Mouse (Mus musculus) neural tube, embryonic 14.5 days (tissue): Measurements from ENCODE around the gene Ccdc84. TPM values are rescaled to one million over a fixed set of nuclear protein-coding genes. Genes with fewer than 3 reads are reported as not detected.
"Not testable (repeated sequence)": the region's sequence is repeated elsewhere in the genome, so short reads cannot be mapped to it uniquely, and the experiment has no call there.

Experiments
- ATAC-seq: fragments of 200-750 bp; cut with Nextera tagmentation; 2 replicates; pipeline ENCODE4 v1.8.0; 2017; ENCODE audit warnings: low read depth, mild to moderate bottlenecking, moderate TSS enrichment, moderate library complexity
- H3K27ac ChIP-seq: fragments of 300-500 bp; sonication (generic); 2 replicates; pipeline ENCODE4 v1.5.1; 2014; ENCODE audit warnings: low read depth, mild to moderate bottlenecking, control low read depth, low read length, moderate library complexity, mixed read lengths
- H3K27me3 ChIP-seq: fragments of 300-500 bp; sonication (generic); 2 replicates; pipeline ENCODE4 v1.6.1; 2014; ENCODE audit warnings: low read length; ENCODE audit not compliant: control insufficient read depth, insufficient read depth
- H3K36me3 ChIP-seq: fragments of 300-500 bp; sonication (generic); 2 replicates; pipeline ENCODE4 v1.6.1; 2014; ENCODE audit warnings: low read length, mixed read lengths; ENCODE audit not compliant: control insufficient read depth, insufficient read depth
- H3K4me1 ChIP-seq: fragments of 300-500 bp; sonication (generic); 2 replicates; pipeline ENCODE4 v1.6.1; 2014; ENCODE audit warnings: low read length; ENCODE audit not compliant: control insufficient read depth, insufficient read depth
- H3K4me2 ChIP-seq: fragments of 300-500 bp; sonication (generic); 2 replicates; pipeline ENCODE4 v1.6.1; 2014; ENCODE audit warnings: mild to moderate bottlenecking, low read depth, low read length, control low read depth
- H3K4me3 ChIP-seq: fragments of 300-500 bp; sonication (generic); 2 replicates; pipeline ENCODE4 v1.5.1; 2014; ENCODE audit warnings: low read depth, low read length, control low read depth, mixed read lengths
- H3K9ac ChIP-seq: fragments of 300-500 bp; sonication (generic); replicated peaks from 2 replicates; pipeline ENCODE4 v1.6.1; 2014; ENCODE audit warnings: low read depth, mild to moderate bottlenecking, control low read depth, low read length, mixed read lengths
- H3K9me3 ChIP-seq: fragments of 300-500 bp; sonication (generic); 2 replicates; pipeline ENCODE4 v1.6.1; 2016; ENCODE audit warnings: low read length; ENCODE audit not compliant: control insufficient read depth
- WGBS: fragments of 180-500 bp; shearing (Covaris S2); extraction: QIAGEN DNeasy Blood & Tissue Kit; methylation state at CpG from one replicate; pipeline ENCODE4 v1.1.7; 2014; 5-methylcytosine and 5-hydroxymethylcytosine counted together
- polyA plus RNA-seq: library from polyadenylated mRNA; unstranded; fragments of >200 nt; fragmentation: Nextera tagmentation; extraction: Ambion mirVana; gene quantifications from 2 replicates; pipeline ENCODE4 v1.2.1, GENCODE M21; 2014

Ccdc84 gene
- polyA plus RNA-seq, 1 experiment from 2014 or later = 31.1 TPM

DNA sequence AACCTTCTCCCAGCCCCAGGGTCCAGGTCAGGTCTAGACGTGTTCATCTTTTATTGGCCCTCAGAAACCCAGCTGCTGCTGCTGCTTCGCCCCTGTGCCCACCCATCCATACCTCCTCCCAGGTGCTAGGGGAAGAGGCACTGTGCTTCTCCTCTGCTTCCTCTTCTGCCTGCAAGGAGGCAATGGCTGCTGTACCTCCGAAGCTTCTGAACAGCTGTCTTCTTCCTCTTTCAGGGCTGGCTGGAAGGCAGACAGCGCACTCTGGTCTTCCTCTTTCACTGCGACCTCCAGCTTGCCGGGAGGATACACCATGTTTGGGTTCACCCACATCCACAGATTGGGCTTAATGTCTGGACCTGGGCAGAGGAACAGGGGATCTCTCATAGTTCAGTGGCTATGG is 17.4 kb upstream of the Ccdc84 start:
- no peak for ATAC-seq
- Histone ChIP-seq H3K9ac (no peak overlapping the region), H3K4me1 (no peaks in the 10 kb centered on the region), H3K36me3 (no peaks in the 10 kb centered on the region), H3K4me2 (no peak overlapping the region), H3K4me3 (no peak overlapping the region), H3K9me3 (no peaks in the 10 kb centered on the region), H3K27ac (no peak overlapping the region), H3K27me3 (no peaks in the 10 kb centered on the region)
- WGBS = 88% methylated on average over 6 of the region's 6 CpGs

DNA sequence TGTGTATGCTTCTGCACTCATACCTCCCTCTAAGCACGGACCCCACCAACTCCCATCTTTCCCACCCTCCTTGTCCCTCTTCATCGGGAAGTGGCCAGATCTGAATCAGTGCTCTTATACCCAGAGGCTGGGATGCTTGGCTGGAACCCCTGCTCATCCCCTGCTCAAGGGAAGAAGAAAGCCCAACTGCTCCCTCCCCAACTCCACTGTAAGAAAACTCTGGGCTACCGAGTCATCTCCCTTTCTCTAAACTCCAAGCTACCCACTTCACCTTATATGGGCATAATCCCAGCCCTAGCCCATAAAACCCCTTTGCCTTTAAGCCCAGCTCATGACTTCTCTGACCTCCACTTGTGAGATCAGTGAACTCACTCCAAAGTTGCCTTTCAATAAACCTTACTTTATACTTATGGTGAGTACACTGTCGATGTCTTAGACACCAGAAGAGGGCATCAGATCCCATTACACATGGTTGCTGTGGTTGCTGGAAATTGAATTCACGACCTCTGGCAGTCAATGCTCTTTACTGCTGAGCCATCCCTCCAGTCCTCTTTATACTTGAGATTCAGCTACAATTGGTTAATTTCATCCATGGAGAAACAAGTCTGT is 14.3 kb upstream of the Ccdc84 start:
- Histone ChIP-seq H3K36me3 (no peaks in the 10 kb centered on the region), H3K27ac (no peak overlapping the region), H3K4me3 (no peak overlapping the region), H3K9ac (no peak overlapping the region), H3K4me2 (no peak overlapping the region), H3K27me3 (no peaks in the 10 kb centered on the region), H3K4me1 (no peaks in the 10 kb centered on the region), H3K9me3 (no peaks in the 10 kb centered on the region)
- WGBS = 56% methylated on average over 5 of the region's 5 CpGs
- ATAC-seq = no peak

DNA sequence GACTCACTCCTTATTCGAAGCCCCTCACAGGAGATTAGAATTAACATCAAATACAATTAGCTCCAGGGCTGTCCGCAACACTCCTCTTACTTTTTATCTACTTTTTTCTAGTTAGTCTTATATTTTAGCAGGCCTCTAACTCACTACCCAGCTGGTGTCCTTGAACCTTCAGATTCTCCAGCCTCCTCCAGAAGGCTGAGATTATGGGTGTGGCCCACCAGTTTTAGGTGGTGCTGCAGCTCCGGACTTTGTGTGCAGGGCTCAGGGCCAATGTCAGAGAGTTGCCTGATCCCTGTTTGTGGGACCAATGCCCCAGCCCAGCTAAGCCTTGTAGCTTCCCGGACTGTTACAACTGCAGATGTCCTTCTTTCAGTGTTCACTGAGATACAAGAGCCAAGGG is 5.2 kb upstream of the Ccdc84 start:
- Histone ChIP-seq H3K4me3 (no peak overlapping the region), H3K9me3 (no peaks in the 10 kb centered on the region), H3K9ac (no peak overlapping the region), H3K4me2 (no peak overlapping the region), H3K4me1 (no peaks in the 10 kb centered on the region), H3K27ac (no peak overlapping the region), H3K36me3 (no peaks in the 10 kb centered on the region), H3K27me3 (no peaks in the 10 kb centered on the region)
- 93% methylated on average over 4 of the region's 4 CpGs for WGBS
- no peak for ATAC-seq

DNA sequence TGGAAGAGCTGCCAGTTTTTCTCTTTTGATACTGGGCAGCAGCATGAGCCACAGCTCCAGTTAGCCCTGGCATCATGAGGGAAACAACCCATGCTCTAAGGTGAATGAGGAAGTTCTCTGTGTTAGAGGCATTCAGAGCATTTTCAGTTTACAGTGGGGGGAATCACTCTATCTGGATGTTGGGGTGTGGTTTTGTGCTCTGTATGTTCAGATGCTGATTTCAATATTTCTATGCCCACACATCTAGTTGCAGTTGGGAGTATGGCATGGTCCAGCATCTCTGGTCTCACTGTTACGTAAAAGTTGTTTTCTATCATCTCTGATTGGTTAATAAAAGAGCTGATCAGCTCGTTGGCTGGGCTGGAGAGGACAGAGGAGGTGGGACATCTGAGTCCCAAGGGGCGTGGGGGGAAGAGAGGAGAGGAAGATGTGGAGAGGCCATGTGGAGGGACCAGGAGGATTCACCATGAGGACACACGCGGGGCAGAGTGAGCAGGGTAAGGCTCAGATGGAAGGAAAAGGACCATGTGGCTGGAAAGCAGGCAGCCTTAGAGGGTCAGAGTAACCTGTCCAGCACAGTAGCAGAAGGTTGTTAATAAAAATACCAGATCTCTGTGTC is 2.0 kb upstream of the Ccdc84 start:
- H3K9ac ChIP-seq = no peak overlapping the region
- WGBS = 81% methylated on average over 5 of the region's 5 CpGs
- H3K36me3 ChIP-seq = 0 out of 2 replicates have a peak, but pooled peaks cover 3% of the 10 kb centered on the region
- no peaks in the 10 kb centered on the region for H3K9me3 ChIP-seq
- H3K27ac ChIP-seq = no peak overlapping the region
- H3K4me2 ChIP-seq = no peak overlapping the region
- no peak for ATAC-seq
- 0 out of 2 replicates have a peak, but pooled peaks cover 5% of the 10 kb centered on the region for H3K4me1 ChIP-seq
- H3K27me3 ChIP-seq = no peaks in the 10 kb centered on the region
- no peak overlapping the region for H3K4me3 ChIP-seq

DNA sequence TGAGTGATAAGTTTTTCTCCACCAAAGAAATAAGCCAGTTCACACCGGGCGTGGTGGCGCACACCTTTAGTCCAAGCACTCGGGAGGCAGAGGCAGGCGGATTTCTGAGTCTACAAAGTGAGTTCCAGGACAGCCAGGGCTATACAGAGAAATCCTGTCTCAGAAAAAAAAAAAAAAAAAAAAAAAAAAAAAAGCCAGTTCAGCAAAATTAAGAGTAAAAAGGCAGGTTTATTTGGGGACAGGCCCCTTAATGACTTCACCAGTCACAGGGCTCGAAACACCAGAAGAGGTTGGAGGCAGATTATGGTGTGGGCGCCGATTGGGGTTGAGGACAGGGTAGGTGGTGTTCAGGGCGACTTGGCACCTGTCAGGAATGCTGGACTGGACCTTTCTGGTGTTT is 1.4 kb upstream of the Ccdc84 start:
- not testable (repeated sequence) for H3K4me2 ChIP-seq, H3K36me3 ChIP-seq, H3K4me1 ChIP-seq, H3K4me3 ChIP-seq, H3K9ac ChIP-seq, H3K9me3 ChIP-seq, ATAC-seq, H3K27ac ChIP-seq, H3K27me3 ChIP-seq
- WGBS = 94% methylated on average over 9 of the region's 9 CpGs

DNA sequence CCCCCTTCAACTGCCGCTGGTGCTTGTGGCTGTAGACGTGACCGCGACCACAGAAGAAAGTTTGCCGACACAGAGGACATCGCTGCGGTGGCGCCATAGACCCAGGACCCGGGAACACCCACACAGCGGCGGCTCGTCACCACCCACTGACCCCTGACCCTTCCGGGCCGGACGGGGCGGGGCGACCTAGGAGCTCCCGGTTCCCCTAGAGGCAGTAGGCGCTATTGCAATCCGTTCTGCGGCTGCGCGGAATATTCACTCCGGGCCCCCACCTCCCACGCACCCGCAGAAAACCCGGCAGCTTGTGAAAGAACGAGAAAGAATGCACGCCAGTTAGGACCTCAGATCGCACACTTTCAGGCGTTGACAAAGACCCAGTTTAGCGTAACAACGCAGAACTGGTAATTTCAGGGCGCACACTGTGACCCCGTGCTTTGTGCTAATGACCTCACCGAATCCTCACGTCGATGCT is 441 bp downstream of the Ccdc84 start:
- Histone ChIP-seq H3K4me1 (0 out of 2 replicates have a peak, but pooled peaks cover 5% of the 10 kb centered on the region), H3K4me2 (peak overlapping the region; percentile 84), H3K36me3 (peaks cover 6% of the 10 kb centered on the region), H3K27ac (peak overlapping the region; percentile 65), H3K9me3 (no peaks in the 10 kb centered on the region), H3K4me3 (peak overlapping the region; percentile 74), H3K27me3 (no peaks in the 10 kb centered on the region), H3K9ac (peak overlapping the region; percentile 78)
- WGBS = under 1% methylated on average over 38 of the region's 38 CpGs
- peak; percentile 90 for ATAC-seq

DNA sequence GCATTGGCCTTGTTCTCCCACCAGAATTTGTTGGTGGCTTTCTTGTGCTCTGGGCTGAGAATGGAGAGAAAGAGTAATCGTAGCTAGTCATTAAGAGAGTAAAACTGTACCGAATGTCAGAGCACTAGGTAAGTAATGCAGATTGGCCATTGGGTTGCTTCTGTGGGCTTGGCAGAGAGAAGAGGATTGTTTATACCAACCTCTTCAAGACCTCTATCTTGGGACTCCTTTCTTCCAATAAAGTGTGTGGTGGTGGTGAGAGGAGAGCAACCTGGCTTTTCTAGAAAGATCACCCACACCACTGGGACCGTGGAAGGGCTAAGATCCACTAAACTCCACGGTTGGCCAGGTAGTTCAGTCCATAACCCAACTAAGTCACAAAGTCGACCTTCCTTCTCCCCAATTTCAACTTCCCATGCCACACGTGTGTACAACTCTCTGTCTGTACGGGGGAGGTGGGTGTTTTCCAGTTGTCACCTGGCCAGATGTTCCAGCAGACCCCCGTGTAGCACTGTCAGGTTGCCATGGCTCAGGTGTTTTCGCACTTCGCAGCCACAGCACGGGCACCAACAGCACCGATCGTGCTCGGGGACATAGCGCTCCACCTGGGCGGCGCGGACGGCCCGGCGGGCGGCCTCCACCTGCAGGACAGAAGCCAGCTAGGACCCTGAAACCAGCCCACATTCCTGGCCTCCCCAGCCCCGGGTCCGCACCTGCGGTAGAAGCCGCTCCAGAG is 1.0 kb downstream of the Ccdc84 start:
- 0 out of 2 replicates have a peak, but pooled peaks cover 5% of the 10 kb centered on the region for H3K4me1 ChIP-seq
- peaks cover 12% of the 10 kb centered on the region for H3K36me3 ChIP-seq
- H3K4me2 ChIP-seq = peak overlapping the region; percentile 84
- H3K27ac ChIP-seq = peak overlapping the region; percentile 39; the same call in 1 of the 2 replicates
- no peaks in the 10 kb centered on the region for H3K27me3 ChIP-seq
- peak overlapping the region; percentile 74 for H3K4me3 ChIP-seq
- H3K9me3 ChIP-seq = no peaks in the 10 kb centered on the region
- WGBS = 8% methylated on average over 26 of the region's 26 CpGs
- peak; percentile 75 for ATAC-seq
- H3K9ac ChIP-seq = peak overlapping the region; percentile 78

DNA sequence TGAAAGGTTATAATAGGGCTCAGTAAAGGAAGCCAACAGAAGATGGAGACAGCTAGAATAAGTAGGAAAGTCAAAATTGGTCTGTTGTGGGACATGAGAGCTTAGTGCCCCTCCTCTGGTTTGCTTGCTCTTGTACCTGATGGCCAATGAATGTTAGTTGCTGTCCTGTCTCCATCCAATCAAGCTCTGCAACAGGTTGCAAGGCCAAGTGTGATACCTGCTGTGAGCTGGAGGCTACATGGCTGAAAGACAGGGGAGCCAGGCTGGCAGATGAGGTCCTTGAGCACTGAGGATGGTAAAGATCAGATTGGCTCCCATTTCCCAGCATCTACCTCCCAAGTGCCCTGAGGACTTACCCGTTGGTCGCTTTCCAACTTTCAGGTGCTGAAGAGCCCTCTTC is 5.6 kb downstream of the Ccdc84 start:
- Histone ChIP-seq H3K4me1 (peaks cover 11% of the 10 kb centered on the region; the same call in 1 of the 2 replicates), H3K27me3 (no peaks in the 10 kb centered on the region), H3K36me3 (peaks cover 41% of the 10 kb centered on the region), H3K9me3 (no peaks in the 10 kb centered on the region), H3K4me2 (no peak overlapping the region), H3K27ac (no peak overlapping the region), H3K9ac (no peak overlapping the region), H3K4me3 (no peak overlapping the region)
- ATAC-seq = no peak
- 91% methylated on average over 2 of the region's 2 CpGs for WGBS

DNA sequence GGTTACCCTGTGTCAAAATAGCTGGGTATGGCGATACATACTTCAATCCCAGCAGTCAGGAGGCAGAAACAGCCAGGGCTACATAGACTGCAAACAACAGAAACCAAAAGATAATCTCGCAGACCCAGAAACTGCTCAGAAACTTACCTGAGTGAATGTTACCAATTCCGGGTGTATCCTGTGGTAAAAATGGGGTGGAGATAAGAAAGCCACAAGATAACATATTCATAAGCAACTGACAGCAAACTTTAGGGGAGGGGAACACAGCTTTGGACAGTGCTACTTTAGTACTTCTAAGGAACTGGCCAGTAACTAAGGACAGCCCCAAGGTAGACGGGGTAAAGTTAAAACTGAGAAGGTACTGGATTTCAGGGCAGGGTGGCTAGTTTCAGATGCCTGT is 6.1 kb downstream of the Ccdc84 start:
- H3K9me3 ChIP-seq = no peaks in the 10 kb centered on the region
- 91% methylated on average over 4 of the region's 4 CpGs for WGBS
- H3K4me3 ChIP-seq = no peak overlapping the region
- H3K36me3 ChIP-seq = peaks cover 41% of the 10 kb centered on the region
- no peak overlapping the region for H3K4me2 ChIP-seq
- H3K4me1 ChIP-seq = peaks cover 9% of the 10 kb centered on the region; the same call in 1 of the 2 replicates
- H3K9ac ChIP-seq = no peak overlapping the region
- no peak for ATAC-seq
- no peaks in the 10 kb centered on the region for H3K27me3 ChIP-seq
- H3K27ac ChIP-seq = no peak overlapping the region
